Mouse (Mus musculus) G1E (cell line): ENCODE data around the gene Adarb2. TPM values are rescaled to one million over a fixed set of nuclear protein-coding genes. Genes with fewer than 3 reads are reported as not detected.

Experiments used
- ATAC-seq: 2 replicates; pipeline ENCODE4 v1.8.0; 2016; ENCODE audit warnings: mild to moderate bottlenecking; ENCODE audit not compliant: insufficient number of reproducible peaks, poor library complexity, low FRiP score, severe bottlenecking; ENCODE audit errors: extremely low read depth
- DNase-seq: peaks from one replicate; pipeline ENCODE4 v3.0.0; 2012; ENCODE audit warnings: low spot score
- H3K27me3 ChIP-seq: 2 replicates; pipeline ENCODE4 v1.6.1; 2012; ENCODE audit warnings: mild to moderate bottlenecking, low read length, inconsistent platforms; ENCODE audit not compliant: insufficient read depth
- H3K36me3 ChIP-seq: replicated peaks from 2 replicates; pipeline ENCODE3; 2012; ENCODE audit warnings: mild to moderate bottlenecking, inconsistent platforms
- H3K4me1 ChIP-seq: 2 replicates; pipeline ENCODE4 v1.6.1; 2012; ENCODE audit warnings: low read depth, low read length, inconsistent platforms, mixed read lengths; ENCODE audit not compliant: insufficient read depth
- H3K4me3 ChIP-seq: 2 replicates; pipeline ENCODE4 v1.5.1; 2012; ENCODE audit warnings: low read depth, mild to moderate bottlenecking, inconsistent platforms, low read length, moderate library complexity, mixed read lengths
- H3K9me3 ChIP-seq: replicated peaks from 2 replicates; pipeline ENCODE4 v1.6.1; 2012; ENCODE audit warnings: inconsistent platforms
- CTCF ChIP-seq: IDR thresholded peaks from 2 replicates; pipeline ENCODE4 v1.5.1; 2012; ENCODE audit warnings: low read depth, low read length, inconsistent platforms, mixed read lengths
- GATA1 ChIP-seq: IDR thresholded peaks from 2 replicates; pipeline ENCODE4 v1.6.1; 2012; ENCODE audit warnings: borderline replicate concordance, low read length, inconsistent platforms, mixed read lengths
- GATA2 ChIP-seq: IDR thresholded peaks from 2 replicates; pipeline ENCODE4 v1.6.1; 2012; ENCODE audit warnings: low read depth, low read length, inconsistent platforms, borderline replicate concordance
- POLR2AphosphoS5 ChIP-seq: IDR thresholded peaks from 2 replicates; pipeline ENCODE4 v1.6.1; 2012; ENCODE audit warnings: low read depth, low read length, inconsistent platforms; ENCODE audit not compliant: insufficient replicate concordance
- TAL1 ChIP-seq: conservative IDR thresholded peaks from 2 replicates; pipeline ENCODE4 v1.6.1; 2012; ENCODE audit warnings: low read depth, low read length, inconsistent platforms, mixed read lengths
- polyA plus RNA-seq: library from polyadenylated mRNA; stranded (reverse); fragments of >175 nt; gene quantifications from 2 replicates; pipeline ENCODE4 v1.2.3, GENCODE M21; 2012
- total RNA-seq, 2 experiments: library from RNA; stranded (forward) in 1 of 2; stranded (reverse) in 1 of 2; fragments of 200-1000 nt in 1 of 2; fragments of >200 nt in 1 of 2; fragmentation: Nextera tagmentation in 1 of 2; gene quantifications; 2 replicates each; pipeline ENCODE4 v1.2.3; 2014 to 2017

Adarb2 gene
- total and polyA plus RNA-seq, 3 experiments, result 0.33 TPM; not detected in 2

GRCm38 (mm10) chr13:8365523-8365922 lies 162.9 kb downstream of the Adarb2 start:
- Histone ChIP-seq H3K36me3 (no peaks in the 10 kb centered on the region), H3K4me1 (no peaks in the 10 kb centered on the region), H3K9me3 (no peaks in the 10 kb centered on the region), H3K27me3 (no peaks in the 10 kb centered on the region; the same call in 1 of the 2 replicates), H3K4me3 (no peak overlapping the region)
- no peak for ATAC-seq
- DNase-seq, result no peak
- TF ChIP-seq GATA2 (no peak), TAL1 (no peak), POLR2AphosphoS5 (no peak), CTCF (no peak), GATA1 (no peak)

- Histone ChIP-seq H3K27me3 (no peaks in the 10 kb centered on the region; the same call in 1 of the 2 replicates), H3K4me1 (no peaks in the 10 kb centered on the region), H3K4me3 (no peak overlapping the region), H3K9me3 (no peaks in the 10 kb centered on the region), H3K36me3 (no peaks in the 10 kb centered on the region)
- DNase-seq (no peak), ATAC-seq (no peak)
- TF ChIP-seq GATA2 (no peak), TAL1 (no peak), GATA1 (no peak), CTCF (no peak), POLR2AphosphoS5 (no peak)
Measured at GRCm38 (mm10) chr13:8366087-8366486, 163.4 kb downstream of the Adarb2 start.

DNA sequence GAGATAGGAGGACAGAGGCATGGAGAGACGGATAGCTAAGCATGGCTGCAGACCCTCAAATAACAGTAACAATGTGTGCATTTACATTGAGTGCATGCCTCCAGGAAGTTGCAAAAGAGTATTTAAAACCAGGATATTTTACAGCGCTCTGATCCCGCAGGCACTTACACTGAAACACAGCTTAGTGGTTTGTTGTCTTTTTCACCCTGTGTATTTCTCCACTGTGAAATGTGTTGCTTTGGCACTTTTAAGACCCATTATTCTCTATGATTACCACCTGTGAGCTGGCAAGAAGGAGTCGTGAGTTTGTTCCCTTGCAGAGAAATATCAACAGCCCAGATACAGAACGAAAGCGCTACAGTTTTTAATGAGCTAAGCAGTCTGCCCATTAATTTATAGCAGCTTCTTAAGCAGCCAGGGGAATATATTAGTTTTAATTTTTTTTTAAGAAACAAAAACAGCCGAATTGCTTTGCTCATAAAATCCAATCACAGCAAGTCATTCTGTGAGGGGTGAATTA lies 167.3 kb downstream of the Adarb2 start:
- no peak for TF ChIP-seq GATA1
- no peak for TF ChIP-seq POLR2AphosphoS5
- no peak for TF ChIP-seq TAL1
- TF ChIP-seq GATA2, result no peak
- no peak for TF ChIP-seq CTCF
- Histone ChIP-seq H3K36me3 (no peaks in the 10 kb centered on the region), H3K27me3 (no peaks in the 10 kb centered on the region), H3K4me1 (no peaks in the 10 kb centered on the region), H3K9me3 (no peaks in the 10 kb centered on the region), H3K4me3 (no peak overlapping the region)
- no peak for DNase-seq
- no peak for ATAC-seq

DNA sequence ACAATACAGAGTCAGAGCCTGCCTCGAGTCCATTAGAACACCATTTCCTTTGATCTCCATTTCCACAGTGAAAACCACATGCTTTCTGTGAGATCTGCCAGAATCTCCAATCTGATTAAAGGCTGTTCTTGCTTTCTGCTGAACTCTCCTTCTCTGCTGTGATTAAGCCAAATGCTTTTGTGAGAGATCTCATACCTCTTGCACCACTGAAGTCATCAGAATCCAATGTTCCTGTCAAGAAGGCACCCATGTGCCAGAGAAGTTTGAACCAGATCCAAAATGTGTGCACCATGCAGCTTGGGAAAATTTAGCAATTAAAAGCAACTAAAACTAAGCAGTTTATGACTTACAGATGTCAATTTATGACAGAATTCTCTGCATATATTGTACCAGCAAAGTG lies 185.9 kb downstream of the Adarb2 start:
- ATAC-seq, result no peak

DNA sequence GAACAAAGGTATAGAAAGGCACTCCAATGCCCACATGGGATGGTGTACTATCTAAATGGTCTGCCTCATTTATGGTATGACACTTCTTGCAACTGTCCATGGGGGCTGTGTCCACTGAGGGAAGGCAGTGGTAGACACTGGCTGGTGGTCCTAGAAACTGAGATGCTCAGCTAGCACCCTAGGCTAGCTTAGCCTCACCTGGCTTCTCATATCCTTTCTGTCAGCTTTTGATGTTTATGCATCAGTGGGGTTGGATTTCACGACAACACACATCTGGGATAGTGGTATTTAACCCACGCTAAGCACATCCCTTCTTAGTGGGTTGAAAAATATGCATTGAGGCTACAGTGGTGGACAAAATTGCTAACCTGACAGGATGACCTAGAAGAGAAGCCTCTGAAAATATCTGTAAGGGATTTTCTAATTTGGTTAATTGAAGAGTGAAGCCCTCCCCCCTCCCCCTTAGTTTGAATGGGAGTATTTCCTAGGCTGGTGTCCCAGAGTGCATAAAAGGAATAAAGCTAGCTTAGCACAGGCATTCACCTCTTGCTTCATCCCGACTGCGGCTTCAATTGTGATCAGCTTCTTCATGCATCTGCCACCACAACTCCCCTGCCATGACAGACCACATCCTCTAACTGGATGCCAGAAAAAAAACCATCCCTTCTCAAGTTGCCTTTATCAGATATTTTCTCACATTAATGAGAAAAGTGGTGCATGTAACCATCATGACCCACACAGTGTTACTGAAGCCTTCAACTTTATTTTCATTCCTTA lies 197.8 kb downstream of the Adarb2 start:
- TF ChIP-seq GATA1, result no peak
- TF ChIP-seq TAL1, result no peak
- TF ChIP-seq GATA2, result no peak
- TF ChIP-seq POLR2AphosphoS5, result no peak
- no peak for TF ChIP-seq CTCF
- Histone ChIP-seq H3K4me1 (no peaks in the 10 kb centered on the region), H3K4me3 (no peak overlapping the region), H3K27me3 (peaks cover 3% of the 10 kb centered on the region), H3K36me3 (no peaks in the 10 kb centered on the region), H3K9me3 (no peaks in the 10 kb centered on the region)
- no peak for DNase-seq
- no peak for ATAC-seq

More for the DNA sequence above, 185.9 kb downstream of the Adarb2 start:
- no peaks in the 10 kb centered on the region for H3K36me3 ChIP-seq
- TF ChIP-seq POLR2AphosphoS5 (no peak), TAL1 (no peak), GATA2 (no peak), CTCF (no peak), GATA1 (no peak)
- H3K4me1 ChIP-seq, result no peaks in the 10 kb centered on the region
- no peak overlapping the region for H3K4me3 ChIP-seq
- no peak for DNase-seq
- H3K9me3 ChIP-seq, result no peaks in the 10 kb centered on the region
- peaks cover 5% of the 10 kb centered on the region; the same call in 1 of the 2 replicates for H3K27me3 ChIP-seq

DNA sequence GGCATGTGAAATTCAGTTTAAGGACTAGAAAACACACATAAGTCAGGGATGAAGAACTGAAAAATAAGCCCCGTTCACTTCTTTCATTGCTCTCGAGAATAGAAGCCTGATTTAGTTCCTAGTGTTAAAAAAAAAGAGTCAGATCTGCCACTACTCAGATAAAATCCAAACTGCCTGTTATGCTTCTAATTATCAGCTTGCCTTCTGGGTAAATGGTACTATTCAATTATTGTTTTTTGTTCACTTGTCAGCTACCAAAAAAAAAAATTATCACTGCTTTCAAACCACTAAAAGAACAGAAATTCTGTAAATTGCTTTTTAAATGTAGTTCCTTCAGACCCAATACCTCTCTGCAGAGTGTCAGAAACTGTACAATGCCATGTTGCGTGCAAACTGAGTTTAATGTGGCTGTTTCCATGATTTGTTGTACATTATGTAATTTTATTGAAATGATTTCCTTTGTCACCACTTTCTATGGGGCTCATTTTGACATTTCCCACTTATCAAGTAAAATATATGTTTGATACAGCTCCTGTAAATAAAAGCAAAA lies 199.7 kb downstream of the Adarb2 start:
- H3K4me3 ChIP-seq, result no peak overlapping the region
- TF ChIP-seq POLR2AphosphoS5 (no peak), GATA2 (no peak)
- H3K4me1 ChIP-seq, result no peaks in the 10 kb centered on the region
- no peaks in the 10 kb centered on the region for H3K36me3 ChIP-seq
- H3K27me3 ChIP-seq, result peaks cover 3% of the 10 kb centered on the region
- H3K9me3 ChIP-seq, result no peaks in the 10 kb centered on the region
- DNase-seq, result no peak
- ATAC-seq, result no peak
